ENCODE assay signal across 11 mouse cellular contexts in the genomic region with DNA sequence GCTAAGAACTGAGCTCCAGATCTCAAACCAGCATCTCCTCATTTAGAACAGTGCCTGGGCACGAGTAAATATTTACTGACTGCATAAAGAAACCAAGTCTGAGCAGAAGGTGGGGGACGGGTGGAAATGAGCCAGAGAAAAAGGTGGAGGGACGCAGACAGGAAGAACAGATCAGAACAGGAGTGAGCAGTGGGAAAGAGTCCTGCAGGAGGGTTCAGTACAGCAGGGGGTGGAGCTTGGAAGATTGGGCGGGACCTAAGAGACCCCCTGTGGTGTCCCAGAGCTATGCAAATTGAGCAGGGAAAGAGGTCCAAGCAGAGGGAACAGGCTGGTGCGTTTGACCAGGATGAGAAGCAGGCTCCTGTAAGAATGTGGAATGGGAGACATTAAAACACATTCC. TPM values are rescaled to one million over a fixed set of nuclear protein-coding genes. Genes with fewer than 3 reads are reported as not detected.
A peak's percentile ranks its signal among the peaks of the same experiment; 100 is the strongest.
DNase-seq lines count a peak whose midpoint lies in the region; ATAC-seq lines count a peak whose summit lies in the region.
"Had no signal": no experiment of that assay in that cellular context is flagged by ENCODE, and none has a peak within 500 bp of the region (broad histone marks: within the 10 kb centered on the region; RNA-seq: fewer than 3 reads in every experiment).

No protein-coding gene starts in this region.

- no peaks in the 10 kb centered on the region for H3K36me3 ChIP-seq in forebrain, embryonic 13.5 days (ENCODE audit: poor library complexity, severe bottlenecking)
- H3K36me3 ChIP-seq in limb, embryonic 12.5 days, result no peaks in the 10 kb centered on the region
- H3K36me3 ChIP-seq in stomach, embryonic 16.5 days (ENCODE audit: control insufficient read depth, insufficient read depth, low read length), result no peaks in the 10 kb centered on the region

- H3K27me3 ChIP-seq in forebrain, embryonic 13.5 days, result peaks cover 37% of the 10 kb centered on the region
- peaks cover 76% of the 10 kb centered on the region for H3K27me3 ChIP-seq in limb, embryonic 12.5 days
- H3K27me3 ChIP-seq in stomach, embryonic 16.5 days (ENCODE audit: control insufficient read depth, insufficient read depth, low read length), result peaks cover 6% of the 10 kb centered on the region; the same call in 1 of the 2 replicates

- whole genome bisulfite sequencing in forebrain, embryonic 13.5 days, result 21% methylated on average over 5 of the region's 5 CpGs
- WGBS in limb, embryonic 12.5 days, result 9% methylated on average over 5 of the region's 5 CpGs
- WGBS in stomach, embryonic 16.5 days, result 7% methylated on average over 5 of the region's 5 CpGs

- no peaks in the 10 kb centered on the region for H3K9me3 ChIP-seq in forebrain, embryonic 13.5 days (replicated peaks)
- no peaks in the 10 kb centered on the region for H3K9me3 ChIP-seq in limb, embryonic 12.5 days
- H3K9me3 ChIP-seq in stomach, embryonic 16.5 days (replicated peaks; ENCODE audit: control insufficient read depth, low read length), result no peaks in the 10 kb centered on the region

- peak overlapping the region; percentile 41; the same call in 1 of the 2 replicates for H3K4me2 ChIP-seq in forebrain, embryonic 13.5 days
- peak overlapping the region; percentile 43 for H3K4me2 ChIP-seq in limb, embryonic 12.5 days
- peak overlapping the region; percentile 50 for H3K4me2 ChIP-seq in stomach, embryonic 16.5 days (ENCODE audit: low read depth, low read length)

- no peak overlapping the region for H3K9ac ChIP-seq in forebrain, embryonic 13.5 days
- H3K9ac ChIP-seq in limb, embryonic 12.5 days (replicated peaks), result no peak overlapping the region
- no peak overlapping the region for H3K9ac ChIP-seq in stomach, embryonic 16.5 days (ENCODE audit: low read length)

- ATAC-seq in forebrain, embryonic 13.5 days, result no peak
- ATAC-seq in limb, embryonic 12.5 days (ENCODE audit: insufficient number of reproducible peaks, insufficient read depth, low FRiP score, low TSS enrichment, low read depth), result no peak
- peak; percentile 48; the same call in 1 of the 2 replicates for ATAC-seq in stomach, embryonic 16.5 days (ENCODE audit: insufficient read depth, low FRiP score)

- intact Hi-C loops in left cerebral cortex, postnatal 25 days (cut with DNase I), result no loop called here
- intact Hi-C loops in heart, postnatal 14 days (cut with DNase I), result no loop called here

- peak; percentile 60 for DNase-seq in retina, postnatal 1 day
- no peak for DNase-seq in retina, embryonic 14.5 days (ENCODE audit: low spot score)
- no peak for DNase-seq in gastrocnemius, postnatal 10 days
- no peak for DNase-seq in left cerebral cortex, postnatal 25 days (ENCODE audit: low spot score in 2 of 2)
- DNase-seq in heart, postnatal 14 days, result no peak
- DNase-seq: thymus, postnatal 14 days had no signal

- peaks cover 36% of the 10 kb centered on the region for H3K4me1 ChIP-seq in forebrain, embryonic 13.5 days
- peaks cover 14% of the 10 kb centered on the region for H3K4me1 ChIP-seq in limb, embryonic 12.5 days (replicated peaks)
- H3K4me1 ChIP-seq in stomach, embryonic 16.5 days (ENCODE audit: control insufficient read depth, insufficient read depth, low read length), result no peaks in the 10 kb centered on the region

- H3K4me3 ChIP-seq in forebrain, embryonic 13.5 days, result no peak overlapping the region
- H3K4me3 ChIP-seq in limb, embryonic 12.5 days (replicated peaks), result no peak overlapping the region
- peak overlapping the region; percentile 27 for H3K4me3 ChIP-seq in stomach, embryonic 16.5 days (replicated peaks; ENCODE audit: low read length)
- H3K4me3 ChIP-seq: erythroblast, embryonic 14.5 days; myocyte had no signal

- H3K27ac ChIP-seq in forebrain, embryonic 13.5 days, result no peak overlapping the region
- H3K27ac ChIP-seq in limb, embryonic 12.5 days, result no peak overlapping the region
- no peak overlapping the region for H3K27ac ChIP-seq in stomach, embryonic 16.5 days (ENCODE audit: low read length)

RNA-seq across cellular contexts. Expression of gene Klhdc7a, which starts 37.1 kb away (rescaled TPM):
- polyA plus RNA-seq in forebrain, embryonic 13.5 days (2015; fragmentation: Nextera tagmentation; extraction: Ambion mirVana), result 0.33 and 0.34 TPM in 2 replicates
- not detected in 2 replicates for polyA plus RNA-seq in limb, embryonic 12.5 days (2016; fragmentation: Nextera tagmentation; extraction: Ambion mirVana)
- 0.98 and 1.7 TPM in 2 replicates for polyA plus RNA-seq in stomach, embryonic 16.5 days (2015; fragmentation: Nextera tagmentation; extraction: Ambion mirVana)
- under 1 TPM; 0.28 to 0.34 TPM for total RNA-seq in gastrocnemius, postnatal 10 days (2021)
- 1 to 10 TPM; 7.7 to 8.1 TPM for total RNA-seq in left cerebral cortex, postnatal 25 days (2021)
- total RNA-seq in heart, postnatal 14 days (2021), result 1 to 10 TPM in 1 of 2 experiments, under 1 TPM in 1; 0.54 to 1.3 TPM
- polyA plus RNA-seq: erythroblast, embryonic 14.5 days; myocyte had no signal
